ENCODE assay signal across 28 mouse cellular contexts in genomic region chr16:37795651-37796150, GRCm38 (mm10). TPM values are rescaled to one million over a fixed set of nuclear protein-coding genes. Genes with fewer than 3 reads are reported as not detected.
DNase-seq lines count a peak whose midpoint lies in the region; ATAC-seq and TF ChIP-seq lines count a peak whose summit lies in the region.
"Had no signal": no experiment of that assay in that cellular context is flagged by ENCODE, and none has a peak within 500 bp of the region (broad histone marks: within the 10 kb centered on the region; RNA-seq: fewer than 3 reads in every experiment).

No protein-coding gene starts in this region.

- H3K4me3 ChIP-seq in heart, embryonic 13.5 days, result no peak overlapping the region
- no peak overlapping the region for H3K4me3 ChIP-seq in intestine, postnatal 0 days (ENCODE audit: low read depth, low read length)
- no peak overlapping the region for H3K4me3 ChIP-seq in intestine, embryonic 16.5 days (ENCODE audit: low read length)
- H3K4me3 ChIP-seq in small intestine, adult 2 months (ENCODE audit: low read depth, low read length), result peak overlapping the region; percentile 38
- H3K4me3 ChIP-seq: embryonic facial prominence, embryonic 10.5 days; embryonic facial prominence, embryonic 13.5 days; erythroblast, embryonic 14.5 days; forebrain, embryonic 13.5 days; hindbrain, embryonic 12.5 days; hindbrain, embryonic 15.5 days; kidney, embryonic 15.5 days had no signal

- no peaks in the 10 kb centered on the region for H3K9me3 ChIP-seq in heart, embryonic 13.5 days
- H3K9me3 ChIP-seq in intestine, postnatal 0 days (ENCODE audit: control insufficient read depth), result no peaks in the 10 kb centered on the region
- no peaks in the 10 kb centered on the region for H3K9me3 ChIP-seq in intestine, embryonic 16.5 days (ENCODE audit: control insufficient read depth, low read length)
- H3K9me3 ChIP-seq: embryonic facial prominence, embryonic 10.5 days; embryonic facial prominence, embryonic 13.5 days; forebrain, embryonic 13.5 days; hindbrain, embryonic 12.5 days; hindbrain, embryonic 15.5 days; kidney, embryonic 15.5 days had no signal

- no peak for ATAC-seq in heart, embryonic 13.5 days (ENCODE audit: extremely low read depth, insufficient number of reproducible peaks, low FRiP score, low TSS enrichment)
- ATAC-seq in intestine, postnatal 0 days, result peak; percentile 53; the same call in 1 of the 2 replicates
- ATAC-seq in intestine, embryonic 16.5 days, result no peak
- ATAC-seq: forebrain, embryonic 13.5 days; forebrain, postnatal 0 days had no signal

- no peaks in the 10 kb centered on the region for H3K27me3 ChIP-seq in heart, embryonic 13.5 days (replicated peaks)
- H3K27me3 ChIP-seq in intestine, postnatal 0 days (replicated peaks; ENCODE audit: control insufficient read depth, insufficient read depth, low read length), result no peaks in the 10 kb centered on the region
- no peaks in the 10 kb centered on the region for H3K27me3 ChIP-seq in intestine, embryonic 16.5 days (replicated peaks; ENCODE audit: control insufficient read depth, insufficient read depth, low read length)
- H3K27me3 ChIP-seq in small intestine, adult 2 months (ENCODE audit: control insufficient read depth, insufficient read depth, low read length), result no peaks in the 10 kb centered on the region
- H3K27me3 ChIP-seq: embryonic facial prominence, embryonic 13.5 days; forebrain, embryonic 13.5 days; hindbrain, embryonic 12.5 days; hindbrain, embryonic 15.5 days; kidney, embryonic 15.5 days had no signal

- intact Hi-C loops in heart, postnatal 36 days (cut with DNase I), result no loop called here
- intact Hi-C loops in heart, postnatal 25 days (cut with DNase I), result no loop called here

- peaks cover 49% of the 10 kb centered on the region for H3K4me1 ChIP-seq in heart, embryonic 13.5 days
- no peaks in the 10 kb centered on the region for H3K4me1 ChIP-seq in intestine, postnatal 0 days (replicated peaks; ENCODE audit: control insufficient read depth, insufficient read depth, low read length)
- H3K4me1 ChIP-seq in intestine, embryonic 16.5 days (ENCODE audit: control insufficient read depth, insufficient read depth, low read length), result 0 out of 2 replicates have a peak, but pooled peaks cover 4% of the 10 kb centered on the region
- H3K4me1 ChIP-seq in small intestine, adult 2 months (ENCODE audit: control insufficient read depth, insufficient read depth, insufficient read length, low read length), result peaks cover 3% of the 10 kb centered on the region; the same call in 1 of the 2 replicates

- no peak for TF ChIP-seq CTCF in intestine, postnatal 0 days (IDR thresholded peaks at IDR 0.05; ENCODE audit: low read depth)
- no peak for TF ChIP-seq CTCF in small intestine, adult 2 months (IDR thresholded peaks at IDR 0.05; ENCODE audit: extremely low read depth, insufficient read length, insufficient replicate concordance, low read depth, low read length)

- peak overlapping the region; percentile 10; the same call in 1 of the 2 replicates for H3K4me2 ChIP-seq in heart, embryonic 13.5 days
- peak overlapping the region; percentile 41 for H3K4me2 ChIP-seq in intestine, postnatal 0 days (replicated peaks; ENCODE audit: low read depth)
- no peak overlapping the region for H3K4me2 ChIP-seq in intestine, embryonic 16.5 days (ENCODE audit: low read depth, low read length)
- H3K4me2 ChIP-seq: embryonic facial prominence, embryonic 13.5 days; forebrain, embryonic 13.5 days; hindbrain, embryonic 12.5 days; hindbrain, embryonic 15.5 days; kidney, embryonic 15.5 days had no signal

- DNase-seq in heart, adult 11 months, result peak; percentile 89
- DNase-seq in heart, postnatal 36 days, result no peak
- DNase-seq in heart, postnatal 25 days (ENCODE audit: low spot score), result no peak
- no peak for DNase-seq in kidney, postnatal 14 days
- DNase-seq: adrenal gland, adult 2 months; adrenal gland, postnatal 25 days; B cell, adult 2 months; cerebellum, adult 11-12 months; cerebellum, adult 8-10 months; cerebellum, postnatal 10 days; cerebellum, postnatal 36 days; embryo, embryonic 11 days; forebrain, postnatal 0 days; gastrocnemius, postnatal 25 days; heart, postnatal 10 days; kidney, adult 11 months; kidney, adult 8-10 months had no signal

- 67% methylated on average over 10 of the region's 10 CpGs for WGBS in heart, embryonic 13.5 days
- WGBS in intestine, postnatal 0 days, result 62% methylated on average over 10 of the region's 10 CpGs
- WGBS in intestine, embryonic 16.5 days, result 83% methylated on average over 10 of the region's 10 CpGs
- WGBS in small intestine, adult 2 months, result 23% methylated on average over 10 of the region's 10 CpGs

- no peak for TF ChIP-seq POLR2A in small intestine, adult 2 months (IDR thresholded peaks at IDR 0.05; ENCODE audit: low read depth, low read length)

- H3K27ac ChIP-seq in heart, embryonic 13.5 days (replicated peaks), result peak overlapping the region; percentile 54
- H3K27ac ChIP-seq in intestine, postnatal 0 days (ENCODE audit: low read depth, low read length), result no peak overlapping the region
- no peak overlapping the region for H3K27ac ChIP-seq in intestine, embryonic 16.5 days (ENCODE audit: low read length)
- H3K27ac ChIP-seq in small intestine, adult 2 months (ENCODE audit: insufficient read depth, low read depth, low read length), result 0 out of 2 replicates have a peak overlapping the region, but pooled peaks have one; percentile 27
- H3K27ac ChIP-seq: embryonic facial prominence, embryonic 10.5 days; forebrain, embryonic 13.5 days; hindbrain, embryonic 12.5 days; hindbrain, embryonic 15.5 days had no signal

- peaks cover 52% of the 10 kb centered on the region for H3K36me3 ChIP-seq in heart, embryonic 13.5 days
- peaks cover 4% of the 10 kb centered on the region; the same call in 1 of the 2 replicates for H3K36me3 ChIP-seq in intestine, postnatal 0 days (ENCODE audit: control insufficient read depth, insufficient read depth)
- 0 out of 2 replicates have a peak, but pooled peaks cover 4% of the 10 kb centered on the region for H3K36me3 ChIP-seq in intestine, embryonic 16.5 days (ENCODE audit: control insufficient read depth, insufficient read depth, low read length)
- no peaks in the 10 kb centered on the region for H3K36me3 ChIP-seq in small intestine, adult 2 months (ENCODE audit: control insufficient read depth, insufficient read depth, low read length)
- H3K36me3 ChIP-seq: hindbrain, embryonic 15.5 days had no signal

- H3K9ac ChIP-seq in heart, embryonic 13.5 days, result peak overlapping the region; percentile 8; the same call in 1 of the 2 replicates
- H3K9ac ChIP-seq in intestine, postnatal 0 days (ENCODE audit: low read depth, low read length), result no peak overlapping the region
- no peak overlapping the region for H3K9ac ChIP-seq in intestine, embryonic 16.5 days (ENCODE audit: low read depth, low read length)
- H3K9ac ChIP-seq: embryonic facial prominence, embryonic 13.5 days; forebrain, embryonic 13.5 days; forebrain, postnatal 0 days; hindbrain, embryonic 12.5 days; hindbrain, embryonic 15.5 days; kidney, embryonic 15.5 days had no signal

RNA-seq across cellular contexts. Expression of gene Fstl1, which starts 19.0 kb away (rescaled TPM):
- total RNA-seq in heart, postnatal 36 days (2021), result 100 to 1,000 TPM in 1 of 2 experiments, 10 to 100 TPM in 1; 80.0 to 103 TPM
- 429 and 466 TPM in 2 replicates for polyA plus RNA-seq in heart, embryonic 13.5 days (2015; fragmentation: Nextera tagmentation; extraction: Ambion mirVana)
- total RNA-seq in heart, postnatal 25 days (2021), result 100 to 1,000 TPM; 107 to 122 TPM
- polyA plus RNA-seq in intestine, postnatal 0 days (2015; fragmentation: Nextera tagmentation; extraction: Ambion mirVana), result 125 and 139 TPM in 2 replicates
- polyA plus RNA-seq in intestine, embryonic 16.5 days (2015; fragmentation: Nextera tagmentation; extraction: Ambion mirVana), result 208 and 225 TPM in 2 replicates
- 4.7 and 5.4 TPM in 2 replicates for polyA plus RNA-seq in small intestine, adult 2 months (2012; rRNA removed)

Comparison
In these comparisons a context has a peak if more than half of its experiments do, and no peak if none do; other contexts are left out.
1. H3K27ac ChIP-seq: peak in heart, embryonic 13.5 days (single experiment) and small intestine, adult 2 months (single experiment); none in intestine, postnatal 0 days (single experiment) and intestine, embryonic 16.5 days (single experiment).
2. RNA of gene Fstl1, which starts 19.0 kb away (polyA plus RNA-seq): 429 to 466 TPM in heart, embryonic 13.5 days, 208 to 225 TPM in intestine, embryonic 16.5 days and 125 to 139 TPM in intestine, postnatal 0 days; 4.7 to 5.4 TPM in small intestine, adult 2 months; every median in the first group is over 10 times any median in the second.